Mouse (Mus musculus) thymus, adult 2 months (tissue): Measurements from ENCODE around the gene Slc5a2. TPM values are rescaled to one million over a fixed set of nuclear protein-coding genes. Genes with fewer than 3 reads are reported as not detected.

Experiments used
- DNase-seq: peaks from one replicate; pipeline ENCODE4 v3.0.0; 2021
- H3K27ac ChIP-seq: fragments of 200-500 bp; 2 replicates; pipeline ENCODE4 v1.5.1; 2012; ENCODE audit warnings: low read length, control low read depth; ENCODE audit not compliant: control insufficient read depth, insufficient read depth
- H3K27me3 ChIP-seq: fragments of 200-500 bp; 2 replicates; pipeline ENCODE4 v1.6.1; 2012; ENCODE audit warnings: mild to moderate bottlenecking, low read length, moderate library complexity, mixed read lengths; ENCODE audit not compliant: control insufficient read depth, insufficient read depth
- H3K36me3 ChIP-seq: fragments of 200-500 bp; 2 replicates; pipeline ENCODE4 v1.6.1; 2012; ENCODE audit warnings: mild to moderate bottlenecking, low read length, moderate library complexity; ENCODE audit not compliant: control insufficient read depth, insufficient read depth
- H3K4me1 ChIP-seq: fragments of 200-500 bp; replicated peaks from 2 replicates; pipeline ENCODE4 v1.6.1; 2012; ENCODE audit warnings: low read length; ENCODE audit not compliant: control insufficient read depth, insufficient read depth
- H3K4me3 ChIP-seq: fragments of 200-500 bp; 2 replicates; pipeline ENCODE4 v1.5.1; 2012; ENCODE audit warnings: mild to moderate bottlenecking, low read length, control low read depth, moderate library complexity; ENCODE audit not compliant: control insufficient read depth, insufficient read depth
- CTCF ChIP-seq: fragments of 200-500 bp; IDR thresholded peaks from 2 replicates; pipeline ENCODE4 v1.5.1; 2012; ENCODE audit warnings: mild to moderate bottlenecking, control low read depth, low read length, moderate library complexity, borderline replicate concordance; ENCODE audit not compliant: control insufficient read depth, poor library complexity, insufficient read depth; ENCODE audit errors: extremely low read depth
- POLR2A ChIP-seq: fragments of 200-500 bp; IDR thresholded peaks from 2 replicates; pipeline ENCODE4 v1.6.1; 2012; ENCODE audit warnings: mild to moderate bottlenecking, low read length, control low read depth, moderate library complexity; ENCODE audit not compliant: control insufficient read depth, poor library complexity, insufficient read depth; ENCODE audit errors: extremely low read depth
- WGBS: fragments of 180-500 bp; shearing (Covaris S2); methylation state at CpG from one replicate; pipeline ENCODE4 v1.1.7; 2018; 5-methylcytosine and 5-hydroxymethylcytosine counted together
- polyA plus RNA-seq: library from polyadenylated mRNA; depleted of rRNA; stranded (reverse); fragments of >200 nt; gene quantifications from 2 replicates; pipeline ENCODE4 v1.2.3, GENCODE M21; 2012

Gene Slc5a2
- polyA plus RNA-seq, 1 experiment, result 0.67 TPM

DNA sequence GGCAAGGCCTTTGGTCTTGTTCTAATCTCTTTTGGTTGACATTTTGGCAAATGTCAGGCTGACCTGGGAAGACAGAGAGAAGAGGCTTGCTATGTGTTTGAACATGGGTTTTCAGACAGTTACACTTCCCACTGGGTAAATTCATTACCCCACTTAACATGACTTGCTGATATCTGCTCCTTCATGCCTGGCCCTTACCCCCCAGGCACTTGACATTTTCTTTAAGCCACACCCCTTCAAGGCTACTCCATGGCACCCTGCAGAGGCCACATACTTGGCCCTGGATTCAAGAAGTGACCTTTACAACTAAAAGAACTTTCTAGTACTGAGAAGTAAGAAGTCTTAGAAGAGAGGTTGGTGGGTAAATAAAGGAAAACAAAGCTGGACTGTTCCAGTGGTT lies 42.4 kb downstream of the Slc5a2 start:
- H3K4me1 ChIP-seq, result no peaks in the 10 kb centered on the region
- no peaks in the 10 kb centered on the region for H3K36me3 ChIP-seq
- TF ChIP-seq POLR2A, result no peak
- TF ChIP-seq CTCF, result no peak
- H3K27me3 ChIP-seq, result no peaks in the 10 kb centered on the region
- no peak overlapping the region for H3K4me3 ChIP-seq
- no peak for DNase-seq
- H3K27ac ChIP-seq, result no peak overlapping the region

DNA sequence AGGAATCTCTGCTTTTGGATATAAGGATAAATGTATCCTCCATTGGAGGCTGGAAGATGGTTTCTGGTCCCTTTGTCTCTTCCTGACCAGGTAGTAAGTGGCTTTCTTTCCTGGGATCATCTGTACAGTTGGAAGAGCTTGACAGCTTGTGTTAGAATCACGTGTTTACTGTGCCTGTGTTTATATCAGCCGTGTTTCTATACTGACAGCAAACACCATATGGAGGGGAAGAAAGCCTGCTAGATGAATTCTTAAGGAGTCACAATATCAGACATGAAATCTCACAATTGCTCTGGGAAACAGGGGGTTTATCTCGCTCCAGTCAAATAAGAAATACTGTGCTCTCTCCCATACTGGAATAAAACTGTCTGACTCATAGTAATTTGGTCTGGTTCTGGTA lies 43.8 kb downstream of the Slc5a2 start:
- no peaks in the 10 kb centered on the region for H3K36me3 ChIP-seq
- no peaks in the 10 kb centered on the region for H3K4me1 ChIP-seq
- H3K4me3 ChIP-seq, result no peak overlapping the region
- WGBS, result 91% methylated on average over 3 of the region's 3 CpGs
- H3K27ac ChIP-seq, result no peak overlapping the region
- no peak for DNase-seq
- no peaks in the 10 kb centered on the region for H3K27me3 ChIP-seq
- TF ChIP-seq CTCF (no peak), POLR2A (no peak)

DNA sequence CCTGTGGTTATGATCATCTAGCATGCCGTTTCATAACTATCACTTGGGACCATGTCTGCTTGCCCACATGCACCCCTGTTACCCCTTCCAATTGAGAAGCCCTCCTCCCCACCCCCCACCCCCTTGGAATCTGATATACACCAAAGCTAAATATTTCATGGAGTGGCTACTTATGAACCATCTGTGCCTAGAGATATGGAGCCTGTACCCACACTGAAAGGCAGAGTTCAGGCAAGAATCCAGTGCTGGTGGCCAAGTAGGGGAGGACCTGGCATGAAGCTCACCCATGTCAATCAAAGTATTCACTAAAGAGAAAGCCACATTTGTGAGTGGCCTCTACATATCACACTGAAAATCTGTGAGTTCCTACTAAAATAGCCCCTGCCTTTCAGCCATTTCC lies 44.3 kb downstream of the Slc5a2 start:
- WGBS, result 62% methylated on average over 1 of the region's 1 CpGs
- Histone ChIP-seq H3K36me3 (no peaks in the 10 kb centered on the region), H3K4me3 (no peak overlapping the region), H3K27me3 (no peaks in the 10 kb centered on the region), H3K4me1 (no peaks in the 10 kb centered on the region), H3K27ac (no peak overlapping the region)
- DNase-seq, result no peak
- no peak for TF ChIP-seq CTCF
- TF ChIP-seq POLR2A, result no peak

DNA sequence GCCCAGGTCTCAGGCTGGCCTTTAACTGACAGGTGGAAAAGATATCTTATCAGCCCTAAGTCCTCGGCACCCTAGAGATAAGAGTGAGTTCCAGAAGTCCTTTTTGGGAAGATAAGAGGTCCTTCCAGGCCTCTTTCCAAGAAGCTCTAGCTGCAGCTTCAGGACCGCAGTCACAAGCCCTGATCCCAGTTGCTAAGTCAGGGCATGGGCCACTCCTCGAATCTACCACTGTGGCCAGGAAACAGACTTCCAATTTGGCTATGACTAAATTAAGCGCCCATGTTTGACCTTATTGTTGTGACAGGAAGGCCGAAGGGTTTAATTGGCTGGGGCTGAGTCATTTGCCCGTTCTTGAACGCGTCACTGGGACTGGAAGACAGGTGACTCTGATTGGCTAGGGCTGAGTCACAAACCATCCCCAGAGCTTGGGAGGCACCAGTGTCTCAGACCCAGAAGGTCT lies 44.8 kb downstream of the Slc5a2 start:
- no peaks in the 10 kb centered on the region for H3K36me3 ChIP-seq
- H3K4me1 ChIP-seq, result no peaks in the 10 kb centered on the region
- DNase-seq, result no peak
- H3K4me3 ChIP-seq, result no peak overlapping the region
- H3K27ac ChIP-seq, result no peak overlapping the region
- H3K27me3 ChIP-seq, result no peaks in the 10 kb centered on the region
- WGBS, result 89% methylated on average over 8 of the region's 8 CpGs
- TF ChIP-seq POLR2A, result no peak
- TF ChIP-seq CTCF, result no peak

DNA sequence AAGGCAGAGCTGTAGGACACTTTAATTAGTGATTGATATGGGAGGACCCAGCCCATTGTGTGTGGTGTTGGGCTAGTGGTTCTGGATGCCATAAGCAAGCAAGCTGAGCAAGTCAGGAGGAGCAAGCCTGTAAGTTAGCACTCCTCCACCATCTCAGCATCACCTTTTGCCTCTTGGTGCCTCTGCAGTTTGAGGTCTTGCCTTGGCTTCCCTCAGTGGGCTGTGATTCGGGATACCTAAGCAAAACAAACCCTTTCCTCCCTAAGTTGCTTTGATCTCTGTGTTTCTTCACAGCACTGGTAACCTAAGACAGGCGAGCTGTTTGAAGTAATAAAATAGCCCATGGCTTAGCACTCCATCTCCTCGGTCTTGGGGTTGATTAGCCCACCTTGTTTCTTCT lies 45.8 kb downstream of the Slc5a2 start:
- WGBS, result 81% methylated on average over 3 of the region's 3 CpGs
- no peak overlapping the region for H3K27ac ChIP-seq
- no peak overlapping the region for H3K4me3 ChIP-seq
- no peaks in the 10 kb centered on the region for H3K36me3 ChIP-seq
- TF ChIP-seq CTCF (no peak), POLR2A (no peak)
- no peaks in the 10 kb centered on the region for H3K27me3 ChIP-seq
- no peak for DNase-seq
- H3K4me1 ChIP-seq, result no peaks in the 10 kb centered on the region

DNA sequence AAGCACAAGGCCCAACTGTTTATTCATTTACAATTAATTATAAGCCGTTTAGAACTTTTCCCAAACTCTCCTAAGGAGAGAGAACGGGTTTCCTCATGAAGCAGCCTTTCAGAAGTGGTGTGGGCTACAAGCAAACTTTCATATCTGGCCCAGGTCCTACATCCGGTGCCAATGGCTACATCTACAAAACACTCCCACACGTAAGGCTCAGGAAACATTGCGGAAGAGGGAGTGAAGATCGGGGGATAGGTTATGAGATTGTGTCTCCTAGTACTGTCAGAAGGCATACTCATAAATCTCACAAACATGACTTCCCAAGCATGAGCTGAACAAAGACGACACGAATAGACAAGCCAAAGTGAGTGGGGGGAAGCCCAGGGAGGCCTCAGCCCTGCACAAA lies 46.4 kb downstream of the Slc5a2 start:
- no peaks in the 10 kb centered on the region for H3K27me3 ChIP-seq
- WGBS, result 85% methylated on average over 8 of the region's 8 CpGs
- no peaks in the 10 kb centered on the region for H3K4me1 ChIP-seq
- H3K27ac ChIP-seq, result no peak overlapping the region
- no peak for TF ChIP-seq POLR2A
- TF ChIP-seq CTCF, result no peak
- DNase-seq, result no peak
- no peak overlapping the region for H3K4me3 ChIP-seq
- H3K36me3 ChIP-seq, result no peaks in the 10 kb centered on the region

DNA sequence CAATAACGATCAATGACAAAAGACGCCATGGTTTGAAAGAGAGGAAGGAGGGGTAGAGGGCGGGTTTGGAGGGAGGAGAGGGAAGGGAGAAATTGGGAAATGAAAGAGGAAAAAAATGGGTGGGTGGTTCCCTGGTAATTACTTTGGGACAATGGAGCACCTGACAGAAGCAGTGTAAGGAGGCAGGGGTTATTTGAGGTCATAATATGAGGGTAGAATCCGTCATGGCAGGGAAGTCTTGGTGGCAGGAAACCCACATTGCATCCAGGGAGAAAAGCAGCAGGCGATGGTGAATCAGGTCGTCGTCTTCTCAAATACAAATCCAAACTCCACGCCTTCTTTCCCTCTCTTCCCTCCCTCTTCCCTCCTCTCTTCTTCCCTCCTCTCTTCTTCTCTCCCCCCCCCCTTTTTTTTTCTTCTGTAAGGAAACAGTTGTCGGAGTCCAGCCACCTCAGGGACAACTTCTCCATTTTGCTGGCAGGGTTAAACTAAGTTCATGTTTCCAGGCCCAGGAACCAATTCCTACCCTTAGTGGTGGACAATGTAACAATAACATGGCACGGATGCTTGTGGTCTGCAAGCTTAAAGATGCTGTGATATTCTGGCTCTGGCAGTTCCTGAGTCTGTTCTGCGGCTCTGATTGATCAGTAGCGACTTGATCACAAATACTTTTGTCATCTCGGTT lies 47.1 kb downstream of the Slc5a2 start:
- no peaks in the 10 kb centered on the region for H3K36me3 ChIP-seq
- WGBS, result 43% methylated on average over 13 of the region's 13 CpGs
- no peak overlapping the region for H3K4me3 ChIP-seq
- no peaks in the 10 kb centered on the region for H3K27me3 ChIP-seq
- H3K4me1 ChIP-seq, result no peaks in the 10 kb centered on the region
- DNase-seq, result no peak
- no peak overlapping the region for H3K27ac ChIP-seq
- TF ChIP-seq POLR2A (no peak), CTCF (no peak)
